Mouse (Mus musculus) gastrocnemius, adult 18-20 months (tissue): ENCODE data around the gene Cts7. TPM values are rescaled to one million over a fixed set of nuclear protein-coding genes. Genes with fewer than 3 reads are reported as not detected.

ENCODE experiments used
- DNase-seq: peaks from one replicate; pipeline ENCODE4 v3.0.0; 2021; ENCODE audit warnings: low spot score
- long read RNA-seq, 2 experiments: library from polyadenylated mRNA; stranded (forward); transcript quantifications; one replicate each; pipeline ENCODE4 v2.0.0; 2021
- microRNA-seq: library from miRNA; unstranded; fragments of <30 nt; microRNA quantifications from one replicate; pipeline ENCODE4 v1.2.0, GENCODE M21; 2021
- total RNA-seq, 2 experiments: library from RNA; stranded (reverse); gene quantifications; 2 replicates each; pipeline ENCODE4 v1.2.3; 2021

The Cts7 gene
- not detected for total RNA-seq
- long read RNA-seq, experiment 1: 0 reads
- long read RNA-seq, experiment 2: 0 reads

GRCm38 (mm10) chr13:61358097-61358496, at the start of gene Cts7:
Cts7 (minus strand) TSS chr13:61358197.
- DNase-seq: no peak

Small RNA genes within 50 kb of the gene (microRNA-seq; reads per million reads assigned to microRNA genes)
- not detected for gene Gm27704

Other genes with a start within 250 kb of the Cts7 start
- not detected for gene Ctsr, start 193.9 kb downstream of the Cts7 start, total RNA-seq
- not detected for gene Cts6, start 154.8 kb downstream of the Cts7 start, total RNA-seq
- gene Cts8, start 102.8 kb downstream of the Cts7 start, total RNA-seq: not detected
- gene Gm49398, start 69.4 kb downstream of the Cts7 start, total RNA-seq: not detected
- gene Ctsm, start 183.6 kb upstream of the Cts7 start, total RNA-seq: not detected
- gene Gm49352, start 210.0 kb upstream of the Cts7 start, total RNA-seq: not detected
- not detected for gene Cts3, start 211.9 kb upstream of the Cts7 start, total RNA-seq